Mouse (Mus musculus) lung, adult 2 months (tissue): Measurements from ENCODE around the gene Spata19.

Experiments
- CTCF ChIP-seq: fragments of 200-500 bp; IDR thresholded peaks from 2 replicates; pipeline ENCODE4 v1.5.1; 2011; ENCODE audit warnings: mild to moderate bottlenecking, low read length, control low read depth; ENCODE audit not compliant: insufficient read depth
- POLR2A ChIP-seq: fragments of 200-500 bp; IDR thresholded peaks from 2 replicates; pipeline ENCODE4 v1.6.1; 2011; ENCODE audit warnings: low read depth, mild to moderate bottlenecking, control low read depth, low read length, borderline replicate concordance; ENCODE audit errors: extremely low read depth

DNA sequence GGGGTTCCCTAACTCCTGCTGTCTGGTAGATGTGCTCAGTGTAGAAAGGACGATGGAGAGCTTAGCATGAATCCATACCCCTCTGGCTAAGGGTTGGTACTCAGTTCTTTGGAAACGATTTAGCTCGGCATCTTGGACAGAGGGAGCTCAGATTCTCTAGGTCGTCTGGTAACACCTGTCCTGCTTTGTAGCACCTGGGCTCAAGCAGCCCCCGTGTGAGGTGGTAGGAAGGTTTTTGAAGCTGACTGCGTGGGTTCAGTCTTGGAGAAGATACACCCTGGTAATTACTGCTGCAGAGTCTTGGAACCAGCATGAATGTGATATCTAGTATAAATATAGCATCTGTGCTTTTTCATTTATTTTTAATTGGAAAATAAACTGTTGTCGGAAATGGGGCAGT lies 43.5 kb upstream of the Spata19 start:
- TF ChIP-seq POLR2A (no peak), CTCF (no peak)
